In genomic region chr11:115519581-115519980, GRCm38 (mm10) we compare ENCODE assay signal across 17 mouse cellular contexts.
"Had no signal": no experiment of that assay in that cellular context is flagged by ENCODE, and none has a peak within 500 bp of the region (broad histone marks: within the 10 kb centered on the region; RNA-seq: fewer than 3 reads in every experiment).

No protein-coding gene starts in this region.

- DNase-seq: lung, adult 18-20 months; lung, embryonic 14.5 days; lung, postnatal 10 days; lung, postnatal 4 days; midbrain, embryonic 14.5 days; right cerebral cortex, postnatal 25 days; right cerebral cortex, postnatal 4 days; spleen, adult 18-20 months; thymus, adult 18-20 months; thymus, postnatal 14 days; thymus, postnatal 36 days had no signal

- H3K4me1 ChIP-seq: neural tube, embryonic 13.5 days; neural tube, embryonic 15.5 days had no signal

- H3K9me3 ChIP-seq: midbrain, embryonic 10.5 days; midbrain, embryonic 12.5 days; neural tube, embryonic 13.5 days; neural tube, embryonic 15.5 days had no signal

- ATAC-seq: midbrain, embryonic 16.5 days had no signal

- H3K27ac ChIP-seq: midbrain, embryonic 10.5 days; midbrain, embryonic 12.5 days; neural tube, embryonic 13.5 days; neural tube, embryonic 15.5 days had no signal

- H3K4me3 ChIP-seq: midbrain, embryonic 10.5 days; midbrain, embryonic 12.5 days; myocyte; neural tube, embryonic 13.5 days; neural tube, embryonic 15.5 days had no signal

- H3K9ac ChIP-seq: lung, embryonic 14.5 days; midbrain, embryonic 12.5 days; neural tube, embryonic 13.5 days; neural tube, embryonic 15.5 days had no signal

- H3K27me3 ChIP-seq: midbrain, embryonic 12.5 days; neural tube, embryonic 13.5 days; neural tube, embryonic 15.5 days had no signal

- H3K4me2 ChIP-seq: lung, embryonic 14.5 days; midbrain, embryonic 12.5 days; neural tube, embryonic 13.5 days; neural tube, embryonic 15.5 days had no signal
